ENCODE assay signal across 11 mouse cellular contexts in genomic region chr16:92200615-92201014, GRCm38 (mm10).
DNase-seq lines count a peak whose midpoint lies in the region; ATAC-seq lines count a peak whose summit lies in the region.
"Had no signal": no experiment of that assay in that cellular context is flagged by ENCODE, and none has a peak within 500 bp of the region (broad histone marks: within the 10 kb centered on the region; RNA-seq: fewer than 3 reads in every experiment).

No protein-coding gene starts in this region.

- intact Hi-C loops in heart, postnatal 25 days (cut with DNase I) = no loop called here

- H3K4me2 ChIP-seq in heart, embryonic 12.5 days = no peak overlapping the region
- no peak overlapping the region for H3K4me2 ChIP-seq in hindbrain, embryonic 15.5 days
- H3K4me2 ChIP-seq: embryonic facial prominence, embryonic 15.5 days had no signal

- peak; percentile 10 for DNase-seq in heart, postnatal 25 days (ENCODE audit: low spot score)
- peak; percentile 9 for DNase-seq in MN1 (ENCODE audit: low spot score)
- peak; percentile 10 for DNase-seq in brain, embryonic 18.5 days (ENCODE audit: low read depth, low spot score)
- no peak for DNase-seq in kidney, adult 11 months
- DNase-seq in adrenal gland, postnatal 4 days (ENCODE audit: low spot score in 2 of 2) = no peak
- DNase-seq: adrenal gland, postnatal 14 days; kidney, postnatal 10 days had no signal

- no peaks in the 10 kb centered on the region for H3K9me3 ChIP-seq in heart, embryonic 12.5 days (replicated peaks)
- no peaks in the 10 kb centered on the region for H3K9me3 ChIP-seq in hindbrain, embryonic 15.5 days
- H3K9me3 ChIP-seq: embryonic facial prominence, embryonic 15.5 days had no signal

- ATAC-seq in heart, embryonic 12.5 days (ENCODE audit: insufficient number of reproducible peaks, low FRiP score) = no peak
- peak; percentile 91 for ATAC-seq in hindbrain, embryonic 15.5 days (ENCODE audit: low FRiP score, low read depth)
- ATAC-seq in granulocyte monocyte progenitor cell, adult 5-6 weeks (replicated peaks; ENCODE audit: poor library complexity, severe bottlenecking) = no peak

- no peaks in the 10 kb centered on the region for H3K27me3 ChIP-seq in heart, embryonic 12.5 days (replicated peaks)
- H3K27me3 ChIP-seq in hindbrain, embryonic 15.5 days = no peaks in the 10 kb centered on the region
- H3K27me3 ChIP-seq: embryonic facial prominence, embryonic 15.5 days had no signal

- H3K9ac ChIP-seq in heart, embryonic 12.5 days = no peak overlapping the region
- H3K9ac ChIP-seq in hindbrain, embryonic 15.5 days = no peak overlapping the region
- H3K9ac ChIP-seq: embryonic facial prominence, embryonic 15.5 days had no signal

- H3K27ac ChIP-seq in heart, embryonic 12.5 days (ENCODE audit: poor library complexity, severe bottlenecking) = no peak overlapping the region
- peak overlapping the region; percentile 41; the same call in 1 of the 2 replicates for H3K27ac ChIP-seq in hindbrain, embryonic 15.5 days (replicated peaks)
- H3K27ac ChIP-seq: embryonic facial prominence, embryonic 15.5 days had no signal

- H3K4me1 ChIP-seq in heart, embryonic 12.5 days (replicated peaks) = no peaks in the 10 kb centered on the region
- no peaks in the 10 kb centered on the region; the same call in 1 of the 2 replicates for H3K4me1 ChIP-seq in hindbrain, embryonic 15.5 days (replicated peaks)
- H3K4me1 ChIP-seq: embryonic facial prominence, embryonic 15.5 days had no signal

- H3K4me3 ChIP-seq in heart, embryonic 12.5 days = no peak overlapping the region
- no peak overlapping the region for H3K4me3 ChIP-seq in hindbrain, embryonic 15.5 days
- H3K4me3 ChIP-seq: embryonic facial prominence, embryonic 15.5 days had no signal

- WGBS in heart, embryonic 12.5 days = 71% methylated on average over 7 of the region's 7 CpGs
- 37% methylated on average over 7 of the region's 7 CpGs for WGBS in hindbrain, embryonic 15.5 days

- no peaks in the 10 kb centered on the region for H3K36me3 ChIP-seq in heart, embryonic 12.5 days
- no peaks in the 10 kb centered on the region for H3K36me3 ChIP-seq in hindbrain, embryonic 15.5 days
- H3K36me3 ChIP-seq: embryonic facial prominence, embryonic 15.5 days had no signal

Comparison
In these comparisons a context has a peak if more than half of its experiments do, and no peak if none do; other contexts are left out.
1. DNase-seq: peak in heart, postnatal 25 days (single experiment), MN1 (single experiment) and brain, embryonic 18.5 days (single experiment); none in kidney, adult 11 months (single experiment) and adrenal gland, postnatal 4 days (0 of 2).